Mouse (Mus musculus) CH12F3 (cell line): Measurements from ENCODE around the gene Grk3.

Experiments
- in situ Hi-C: fragments of 300-500 bp; cut with MboI; formaldehyde crosslinking; loops from 2 replicates; pipeline ENCODE4 v1.14.3; 2020; ENCODE audit warnings: low sequenced_read_pairs

The Grk3 gene

GRCm38 (mm10) chr5:113015236-113016061, at the start of gene Grk3:
Grk3 (minus strand) TSS chr5:113015791.
- in situ Hi-C loops, result no loop called here

GRCm38 (mm10) chr5:113054308-113054707, 38.7 kb upstream of the Grk3 start:
- in situ Hi-C loops, result loop anchor here (10.0 to 25.0 kb wide), 2 partner anchors 610 to 842 kb away; partner anchors contain the start of gene Gm6588

GRCm38 (mm10) chr5:113050581-113051185, 35.1 kb upstream of the Grk3 start:
- in situ Hi-C loops, result loop anchor here (10.0 to 25.0 kb wide), 2 partner anchors 606 to 838 kb away; partner anchors contain the start of gene Gm6588

GRCm38 (mm10) chr5:113049876-113050275, 34.3 kb upstream of the Grk3 start:
- in situ Hi-C loops, result loop anchor here (10.0 to 25.0 kb wide), 2 partner anchors 605 to 838 kb away; partner anchors contain the start of gene Gm6588

GRCm38 (mm10) chr5:113045511-113046273, 30.1 kb upstream of the Grk3 start:
- in situ Hi-C loops, result no loop called here

- in situ Hi-C loops, result no loop called here
Measured at GRCm38 (mm10) chr5:113043531-113043930, 27.9 kb upstream of the Grk3 start.

- in situ Hi-C loops, result no loop called here
Measured at GRCm38 (mm10) chr5:113041567-113042071, 26.0 kb upstream of the Grk3 start.

- in situ Hi-C loops, result no loop called here
Measured at GRCm38 (mm10) chr5:113040776-113041175, 25.2 kb upstream of the Grk3 start.

GRCm38 (mm10) chr5:113038601-113039000, 23.0 kb upstream of the Grk3 start:
- in situ Hi-C loops, result no loop called here

GRCm38 (mm10) chr5:113035094-113036047, 19.8 kb upstream of the Grk3 start:
- in situ Hi-C loops, result no loop called here

- in situ Hi-C loops, result no loop called here
Measured at GRCm38 (mm10) chr5:113031201-113031754, 15.7 kb upstream of the Grk3 start.

GRCm38 (mm10) chr5:113030082-113030481, 14.5 kb upstream of the Grk3 start:
- in situ Hi-C loops, result no loop called here

- in situ Hi-C loops, result no loop called here
Measured at GRCm38 (mm10) chr5:113026706-113027105, 11.1 kb upstream of the Grk3 start.

GRCm38 (mm10) chr5:113024154-113024764, 8.7 kb upstream of the Grk3 start:
- in situ Hi-C loops, result no loop called here

- in situ Hi-C loops, result no loop called here
Measured at GRCm38 (mm10) chr5:113018190-113018589, 2.6 kb upstream of the Grk3 start.

GRCm38 (mm10) chr5:113017004-113017403, 1.4 kb upstream of the Grk3 start:
- in situ Hi-C loops, result no loop called here

- in situ Hi-C loops, result no loop called here
Measured at GRCm38 (mm10) chr5:113014808-113015235, 769 bp downstream of the Grk3 start.

GRCm38 (mm10) chr5:113014111-113014807, 1.3 kb downstream of the Grk3 start:
- in situ Hi-C loops, result no loop called here

- in situ Hi-C loops, result no loop called here
Measured at GRCm38 (mm10) chr5:113011926-113012325, 3.7 kb downstream of the Grk3 start.
